Mouse (Mus musculus) embryo, embryonic 11 days (tissue): ENCODE measurements around the gene Fam169b.
"Not testable (repeated sequence)": the region's sequence is repeated elsewhere in the genome, so short reads cannot be mapped to it uniquely, and the experiment has no call there.

Source experiments
- DNase-seq: peaks from one replicate; pipeline ENCODE4 v3.0.0-alpha.2; 2015

Fam169b gene

DNA sequence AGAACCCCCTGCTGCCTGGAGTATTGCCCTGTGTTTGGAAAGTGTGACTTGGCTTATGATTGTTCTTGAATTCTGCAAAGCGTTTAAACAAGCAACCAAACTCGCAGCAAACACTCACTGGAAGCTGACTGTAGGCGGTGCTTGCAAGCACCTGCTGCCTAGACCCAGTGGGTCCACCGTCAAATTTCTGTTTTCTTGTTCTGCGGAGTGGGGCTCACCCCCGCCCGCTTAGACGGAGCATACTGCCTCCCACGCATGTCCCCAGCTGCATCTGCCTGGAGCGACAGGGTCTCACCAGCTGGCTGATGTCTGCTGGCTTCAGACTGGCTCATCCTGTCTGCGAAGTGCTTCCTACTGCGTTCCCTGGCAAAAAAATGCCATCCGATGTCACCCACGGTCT lies 9.1 kb upstream of the Fam169b start:
- DNase-seq: no peak

- no peak for DNase-seq
These were observed 8.2 kb upstream of the Fam169b start for GRCm38 (mm10) chr7:68265391-68265790.

GRCm38 (mm10) chr7:68266691-68267090 lies 6.9 kb upstream of the Fam169b start:
- DNase-seq: peak; percentile 67

DNA sequence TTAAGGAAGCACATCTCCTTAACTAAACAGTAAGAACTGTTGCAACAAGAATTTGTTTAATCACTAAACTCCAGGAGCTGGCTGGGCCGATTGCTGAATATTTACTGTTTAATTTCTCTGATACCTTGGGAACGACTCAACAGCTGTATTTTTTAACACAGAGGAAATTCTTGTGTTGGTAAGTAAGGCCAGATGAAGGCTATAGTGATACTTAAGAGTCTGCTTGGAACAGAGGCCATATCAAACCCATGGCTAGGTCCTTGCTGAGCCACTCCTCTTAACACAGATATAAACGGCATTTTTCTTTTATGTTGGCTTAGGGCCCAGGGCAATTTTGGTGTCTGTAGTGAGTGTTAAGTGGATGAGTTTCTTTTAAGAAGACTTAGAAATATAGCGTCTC lies 3.1 kb upstream of the Fam169b start:
- DNase-seq: no peak

DNA sequence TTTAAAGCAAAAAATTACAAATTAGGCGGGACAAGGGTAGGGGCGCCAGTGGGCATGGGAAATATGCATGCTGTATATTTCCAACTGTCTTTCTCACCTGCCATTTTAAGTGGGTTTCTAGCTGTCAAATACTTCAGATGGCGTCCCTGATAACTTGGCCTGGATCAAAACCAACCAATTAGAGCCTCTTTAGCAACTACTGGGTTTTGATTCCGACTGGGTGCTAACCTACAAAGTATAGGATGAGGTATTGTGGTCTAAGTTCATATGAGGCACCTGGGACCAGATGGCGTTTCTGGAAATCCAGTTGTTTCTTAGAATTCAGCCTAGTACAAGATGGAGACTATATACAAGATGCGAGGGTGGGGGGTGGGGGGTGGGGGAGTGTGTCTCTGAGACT lies 1.8 kb upstream of the Fam169b start:
- no peak for DNase-seq

DNA sequence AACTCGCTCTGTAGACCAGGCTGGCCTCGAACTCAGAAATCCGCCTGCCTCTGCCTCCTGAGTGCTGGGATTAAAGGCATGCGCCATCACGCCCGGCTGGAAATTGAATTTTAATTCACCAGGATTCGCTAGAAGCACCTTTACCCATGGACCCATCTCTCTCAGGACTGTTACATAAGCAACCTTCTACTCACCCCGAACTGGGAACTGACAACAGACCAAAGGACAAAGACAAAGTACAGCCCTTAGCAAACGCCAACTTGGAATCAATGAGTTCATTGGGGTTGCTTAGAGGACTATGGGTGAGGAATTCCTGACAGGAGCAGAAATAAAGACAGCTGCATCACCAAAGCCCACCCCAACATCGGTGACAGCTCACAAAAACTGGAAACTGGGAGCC lies 1.0 kb upstream of the Fam169b start:
- no peak for DNase-seq

GRCm38 (mm10) chr7:68274218-68274617 lies 579 bp downstream of the Fam169b start:
- no peak for DNase-seq

GRCm38 (mm10) chr7:68274951-68275350 lies 1.3 kb downstream of the Fam169b start:
- DNase-seq: no peak

DNA sequence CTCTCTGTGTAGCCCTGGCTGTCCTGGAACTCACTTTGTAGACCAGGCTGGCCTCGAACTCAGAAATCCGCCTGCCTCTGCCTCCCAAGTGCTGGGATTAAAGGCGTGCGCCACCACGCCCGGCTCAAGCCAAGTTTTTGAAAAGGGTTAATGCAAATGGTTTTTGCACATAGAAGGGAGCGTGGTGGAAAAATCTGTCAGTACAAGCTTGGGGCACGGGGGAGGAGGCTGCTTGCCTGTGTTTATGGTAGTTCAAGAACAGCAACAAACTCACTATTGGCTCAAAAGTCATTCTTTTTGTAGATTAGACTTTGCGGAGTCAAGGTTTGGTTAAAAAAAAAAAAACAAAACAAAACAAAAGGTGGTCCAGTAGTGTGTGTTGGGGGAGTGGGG lies 1.8 kb downstream of the Fam169b start:
- not testable (repeated sequence) for DNase-seq

- DNase-seq: peak; percentile 34
These were observed 2.4 kb downstream of the Fam169b start for GRCm38 (mm10) chr7:68275838-68276731.

- DNase-seq: peak; percentile 64
These were observed 3.6 kb downstream of the Fam169b start for GRCm38 (mm10) chr7:68277054-68277896.

- DNase-seq: no peak
These were observed 4.2 kb downstream of the Fam169b start for GRCm38 (mm10) chr7:68277897-68278270.

- DNase-seq: no peak
These were observed 4.7 kb downstream of the Fam169b start for GRCm38 (mm10) chr7:68278385-68278784.

- DNase-seq: no peak
These were observed 5.3 kb downstream of the Fam169b start for GRCm38 (mm10) chr7:68278908-68279307.

DNA sequence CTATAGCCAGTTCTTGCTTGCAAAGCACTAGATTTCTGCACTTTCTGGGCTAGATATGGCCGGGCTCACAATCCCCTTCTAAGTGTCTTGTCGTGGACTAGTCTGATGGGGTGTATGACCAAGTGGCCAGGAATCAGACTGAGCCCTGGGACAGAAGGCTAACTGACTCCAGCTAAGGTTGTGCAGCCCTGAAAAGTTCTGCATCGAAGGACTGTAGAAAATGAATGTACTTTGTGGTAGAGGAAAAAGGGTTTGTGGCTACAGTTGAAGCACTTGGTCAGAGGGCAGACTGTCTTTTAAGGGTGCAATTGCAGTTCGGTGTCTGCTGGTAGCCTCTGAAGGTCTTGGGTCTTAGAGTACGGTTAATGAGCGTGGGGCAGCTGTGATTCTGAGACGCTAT lies 5.8 kb downstream of the Fam169b start:
- DNase-seq: no peak

- DNase-seq: no peak
These were observed 6.8 kb downstream of the Fam169b start for GRCm38 (mm10) chr7:68280352-68280869.

GRCm38 (mm10) chr7:68281341-68281740 lies 7.7 kb downstream of the Fam169b start:
- DNase-seq: no peak

DNA sequence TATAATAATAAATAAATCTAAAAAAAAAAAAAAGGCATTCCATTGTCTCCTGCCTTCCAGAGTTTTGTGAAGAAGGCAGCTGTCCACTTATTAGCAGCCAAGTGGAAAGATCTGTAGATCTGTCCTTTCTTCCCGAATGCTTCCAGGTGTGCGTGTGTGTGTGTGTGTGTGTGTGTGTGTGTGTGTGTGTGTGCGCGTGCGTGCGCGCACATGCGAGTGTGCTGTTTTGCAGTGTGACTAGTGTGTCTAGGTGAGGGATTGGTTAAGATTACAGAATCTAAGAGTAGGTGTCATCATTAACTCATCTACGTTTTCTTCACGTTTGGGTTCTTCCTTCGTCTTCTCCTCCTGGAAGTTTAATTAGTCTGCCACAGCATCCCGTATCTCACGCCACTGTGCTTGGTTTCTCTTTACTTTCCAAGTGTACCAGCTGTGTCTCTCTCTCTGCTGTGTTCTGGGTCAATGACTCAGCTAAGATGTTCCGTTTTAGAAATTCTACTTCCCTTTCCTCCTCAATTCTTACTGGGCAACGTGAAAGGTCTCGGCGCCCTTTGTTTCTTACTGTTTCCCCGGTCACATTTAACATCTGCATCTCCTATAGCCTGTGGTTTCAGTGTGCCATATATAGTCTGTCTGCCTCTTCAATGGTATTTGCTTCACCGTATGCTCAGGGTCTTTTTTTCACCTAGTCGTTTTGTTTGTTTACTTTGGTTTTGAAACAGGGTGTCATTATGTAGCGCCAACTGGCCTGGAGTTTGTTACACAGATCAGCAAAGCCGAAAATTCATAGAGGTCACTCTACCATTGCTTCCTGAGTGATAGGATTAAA lies 8.9 kb downstream of the Fam169b start:
- no peak for DNase-seq

DNA sequence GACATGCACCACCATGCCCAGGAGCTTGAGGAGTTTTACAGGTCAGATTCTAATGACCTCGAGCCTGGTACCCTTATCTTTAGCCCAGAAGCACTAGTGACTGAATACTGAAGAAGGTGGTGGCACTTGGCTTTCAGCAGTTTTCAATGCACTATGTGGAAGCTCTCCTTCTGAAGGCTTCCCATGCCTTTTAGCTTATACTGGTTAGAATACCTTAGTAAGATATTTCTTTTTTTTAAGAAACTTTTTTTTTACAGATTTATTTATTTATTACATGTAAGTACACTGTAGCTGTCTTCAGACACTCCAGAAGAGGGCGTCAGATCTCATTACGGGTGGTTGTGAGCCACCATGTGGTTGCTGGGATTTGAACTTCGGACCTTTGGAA lies 9.5 kb downstream of the Fam169b start:
- not testable (repeated sequence) for DNase-seq

DNA sequence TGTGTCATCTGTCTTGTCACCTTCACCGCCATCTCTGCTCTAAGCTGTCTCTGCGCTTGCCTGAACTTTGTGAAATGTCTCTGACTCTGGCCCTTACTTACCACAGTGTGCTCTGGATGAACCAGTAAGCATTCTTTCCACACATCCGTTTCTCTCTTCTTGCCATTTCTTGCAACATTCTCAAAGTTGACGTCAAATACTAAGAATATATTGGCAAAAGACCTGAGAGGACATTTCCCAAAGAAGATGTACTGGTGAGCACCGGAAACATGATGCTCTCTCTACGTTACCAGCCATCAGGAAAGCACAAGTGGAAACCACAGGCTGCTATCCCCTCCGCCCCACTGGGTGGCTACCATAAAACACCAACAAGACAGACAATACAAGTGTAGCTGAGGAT lies 10.1 kb downstream of the Fam169b start:
- DNase-seq: no peak

- DNase-seq: peak; percentile 57
These were observed 12.2 kb downstream of the Fam169b start for GRCm38 (mm10) chr7:68285851-68286298.
